Mouse (Mus musculus) hindbrain, postnatal 0 days (tissue): ENCODE measurements at regions not wholly inside any gene's neighbourhood (a gene's known extent, or its start where the extent isn't known, plus 50 kb on each side); places are given as distances from the start of the nearest gene placed in this dataset.

Source experiments
- ATAC-seq: fragments of 200-750 bp; cut with Nextera tagmentation; 2 replicates; pipeline ENCODE4 v1.8.0; 2017; ENCODE audit warnings: mild to moderate bottlenecking, moderate TSS enrichment, moderate library complexity
- DNase-seq: peaks from one replicate; pipeline ENCODE4 v3.0.0-alpha.2; 2015; ENCODE audit warnings: low spot score
- H3K27ac ChIP-seq: fragments of 300-500 bp; sonication (generic); 2 replicates; pipeline ENCODE4 v1.5.1; 2014; ENCODE audit warnings: mild to moderate bottlenecking
- H3K27me3 ChIP-seq: fragments of 300-500 bp; sonication (generic); 2 replicates; pipeline ENCODE4 v1.6.1; 2014; ENCODE audit warnings: low read length, mixed read lengths; ENCODE audit not compliant: insufficient read depth
- H3K36me3 ChIP-seq: fragments of 300-500 bp; sonication (generic); 2 replicates; pipeline ENCODE4 v1.6.1; 2014; ENCODE audit warnings: low read length, mixed read lengths; ENCODE audit not compliant: insufficient read depth
- H3K4me1 ChIP-seq: fragments of 300-500 bp; sonication (generic); 2 replicates; pipeline ENCODE4 v1.6.1; 2014; ENCODE audit warnings: antibody characterized with exemption, low read length, mixed read lengths; ENCODE audit not compliant: insufficient read depth
- H3K4me2 ChIP-seq: fragments of 300-500 bp; sonication (generic); 2 replicates; pipeline ENCODE4 v1.6.1; 2014; ENCODE audit warnings: low read depth, mild to moderate bottlenecking, low read length, moderate library complexity, mixed read lengths
- H3K4me3 ChIP-seq: fragments of 300-500 bp; sonication (generic); 2 replicates; pipeline ENCODE4 v1.5.1; 2014; ENCODE audit warnings: low read length
- H3K9ac ChIP-seq: fragments of 300-500 bp; sonication (generic); replicated peaks from 2 replicates; pipeline ENCODE4 v1.6.1; 2014; ENCODE audit warnings: mild to moderate bottlenecking, low read length, moderate library complexity, mixed read lengths
- H3K9me3 ChIP-seq: fragments of 300-500 bp; sonication (generic); 2 replicates; pipeline ENCODE4 v1.6.1; 2016; ENCODE audit warnings: low read length, mixed read lengths
- CTCF ChIP-seq: IDR thresholded peaks from 2 replicates; pipeline ENCODE4 v1.5.1; 2016; ENCODE audit warnings: antibody characterized with exemption, control low read depth, low read depth
- WGBS: fragments of 180-500 bp; shearing (Covaris S2); extraction: QIAGEN DNeasy Blood & Tissue Kit; methylation state at CpG from one replicate; pipeline ENCODE4 v1.1.7; 2014; 5-methylcytosine and 5-hydroxymethylcytosine counted together

DNA sequence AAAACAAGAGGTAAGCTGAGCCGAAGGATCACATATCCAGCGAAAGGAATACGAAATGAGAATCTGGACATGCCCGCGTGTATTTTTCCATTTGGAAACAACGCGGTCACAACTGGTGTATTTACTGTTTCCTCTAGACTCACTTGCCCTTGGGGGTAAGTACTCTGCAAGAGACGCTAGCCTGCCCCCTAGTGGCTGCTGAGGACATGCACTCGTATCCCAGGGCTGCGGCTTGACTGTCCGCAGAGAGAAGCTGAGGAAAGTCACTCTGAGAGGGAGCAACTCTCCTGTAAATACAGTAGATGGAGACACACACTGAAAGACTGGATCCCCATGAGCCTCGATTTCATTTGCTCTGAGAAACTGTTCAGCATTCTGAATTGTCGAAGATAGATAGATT, 79.7 kb upstream of the Kif2a start:
- no peaks in the 10 kb centered on the region for H3K36me3 ChIP-seq
- peak overlapping the region; percentile 37 for H3K4me2 ChIP-seq
- H3K27ac ChIP-seq: no peak overlapping the region
- peak overlapping the region; percentile 6 for H3K4me3 ChIP-seq
- WGBS: 20% methylated on average over 13 of the region's 13 CpGs
- no peak overlapping the region for H3K9ac ChIP-seq
- H3K4me1 ChIP-seq: no peaks in the 10 kb centered on the region
- no peaks in the 10 kb centered on the region for H3K27me3 ChIP-seq
- H3K9me3 ChIP-seq: no peaks in the 10 kb centered on the region
- TF ChIP-seq CTCF: peak; percentile 88
- peak; percentile 91 for ATAC-seq
- peak; percentile 90 for DNase-seq

- Histone ChIP-seq H3K4me3 (no peak overlapping the region), H3K9me3 (no peaks in the 10 kb centered on the region), H3K4me2 (no peak overlapping the region), H3K36me3 (no peaks in the 10 kb centered on the region), H3K27me3 (no peaks in the 10 kb centered on the region), H3K9ac (no peak overlapping the region), H3K4me1 (no peaks in the 10 kb centered on the region), H3K27ac (no peak overlapping the region)
- DNase-seq (no peak), ATAC-seq (no peak)
- TF ChIP-seq CTCF: no peak
- WGBS: 74% methylated on average over 6 of the region's 6 CpGs
Observed at GRCm38 (mm10) chr13:107100852-107101325, 79.0 kb upstream of the Kif2a start.

DNA sequence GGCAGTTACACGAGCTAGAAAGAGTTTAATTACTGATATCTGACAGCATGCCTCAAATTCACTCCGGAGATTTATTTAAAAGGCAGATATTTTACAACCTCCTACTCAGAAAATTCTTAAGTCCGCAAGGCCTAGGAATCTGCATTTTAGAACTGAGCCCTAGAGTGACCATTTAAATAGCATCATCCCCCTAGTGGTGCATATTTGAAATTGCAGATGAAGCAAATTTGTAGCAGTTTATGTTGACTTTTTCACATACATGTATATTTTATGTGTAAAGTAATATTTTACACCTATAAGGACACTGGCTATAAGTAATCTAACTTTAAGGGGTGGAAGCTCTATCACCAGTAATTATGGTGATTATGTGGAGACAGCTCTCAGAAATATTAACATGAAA, 78.2 kb upstream of the Kif2a start:
- 74% methylated on average over 3 of the region's 3 CpGs for WGBS
- no peak for ATAC-seq
- Histone ChIP-seq H3K36me3 (no peaks in the 10 kb centered on the region), H3K9me3 (no peaks in the 10 kb centered on the region), H3K27me3 (no peaks in the 10 kb centered on the region), H3K9ac (no peak overlapping the region), H3K4me2 (no peak overlapping the region), H3K4me1 (no peaks in the 10 kb centered on the region), H3K27ac (no peak overlapping the region), H3K4me3 (no peak overlapping the region)
- DNase-seq: peak; percentile 48
- TF ChIP-seq CTCF: peak; percentile 66

DNA sequence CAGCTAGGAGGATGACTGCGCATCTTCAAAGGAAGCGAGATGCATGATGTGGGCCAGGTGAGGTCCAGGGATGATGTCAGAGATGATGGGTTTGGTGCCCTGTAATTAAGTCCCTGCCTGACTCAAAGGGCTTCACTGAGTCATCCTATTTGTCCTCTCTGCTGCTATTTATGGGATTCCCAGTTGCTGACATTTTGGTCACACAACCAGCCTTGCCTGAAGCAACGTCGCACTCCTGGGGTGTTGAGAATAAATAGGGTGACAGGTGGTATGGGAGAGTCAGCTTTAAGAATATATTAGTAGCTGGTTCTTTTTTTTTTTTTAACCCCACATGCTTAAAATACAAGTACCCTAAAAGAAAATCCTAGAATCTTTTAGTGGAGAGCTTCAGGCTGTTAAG, 75.1 kb upstream of the Kif2a start:
- H3K4me3 ChIP-seq: no peak overlapping the region
- H3K4me1 ChIP-seq: no peaks in the 10 kb centered on the region
- DNase-seq (no peak), ATAC-seq (no peak)
- no peak overlapping the region for H3K4me2 ChIP-seq
- no peaks in the 10 kb centered on the region for H3K9me3 ChIP-seq
- H3K27ac ChIP-seq: no peak overlapping the region
- H3K36me3 ChIP-seq: no peaks in the 10 kb centered on the region
- no peaks in the 10 kb centered on the region for H3K27me3 ChIP-seq
- 90% methylated on average over 4 of the region's 4 CpGs for whole genome bisulfite sequencing
- no peak for TF ChIP-seq CTCF
- H3K9ac ChIP-seq: no peak overlapping the region

GRCm38 (mm10) chr13:107094976-107095716, 73.2 kb upstream of the Kif2a start:
- no peaks in the 10 kb centered on the region for H3K4me1 ChIP-seq
- no peak overlapping the region for H3K4me3 ChIP-seq
- no peak for ATAC-seq
- no peak overlapping the region for H3K4me2 ChIP-seq
- H3K9ac ChIP-seq: no peak overlapping the region
- WGBS: 75% methylated on average over 11 of the region's 11 CpGs
- DNase-seq: no peak
- H3K27ac ChIP-seq: no peak overlapping the region
- H3K9me3 ChIP-seq: no peaks in the 10 kb centered on the region
- no peak for TF ChIP-seq CTCF
- H3K36me3 ChIP-seq: no peaks in the 10 kb centered on the region
- H3K27me3 ChIP-seq: no peaks in the 10 kb centered on the region

GRCm38 (mm10) chr13:107094487-107094886, 72.6 kb upstream of the Kif2a start:
- Histone ChIP-seq H3K9ac (no peak overlapping the region), H3K4me3 (no peak overlapping the region), H3K4me2 (no peak overlapping the region), H3K27ac (no peak overlapping the region), H3K27me3 (no peaks in the 10 kb centered on the region), H3K9me3 (no peaks in the 10 kb centered on the region), H3K4me1 (no peaks in the 10 kb centered on the region), H3K36me3 (no peaks in the 10 kb centered on the region)
- ATAC-seq (no peak), DNase-seq (no peak)
- TF ChIP-seq CTCF: no peak
- WGBS: 78% methylated on average over 11 of the region's 11 CpGs

DNA sequence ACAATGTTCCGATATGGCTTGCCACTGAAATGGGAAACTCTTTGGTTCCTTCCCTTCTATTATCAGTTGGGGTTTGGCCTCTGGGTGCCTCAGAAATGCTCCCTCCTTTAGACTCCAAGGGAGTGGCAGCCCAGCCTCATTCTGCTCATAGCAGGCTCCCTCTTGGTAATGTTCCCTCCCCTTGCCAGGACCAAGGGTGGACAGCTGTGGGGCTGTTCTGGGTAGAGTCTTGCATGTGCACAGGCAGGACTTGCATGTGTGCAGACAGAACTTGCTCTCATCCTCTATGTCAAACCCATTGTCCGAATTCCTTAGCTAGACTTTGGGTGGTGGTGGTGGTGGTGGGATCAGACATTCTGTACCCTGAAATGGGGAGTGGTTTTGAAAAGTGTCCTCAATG, 71.8 kb upstream of the Kif2a start:
- no peak for ATAC-seq
- 97% methylated on average over 2 of the region's 2 CpGs for WGBS
- H3K4me1 ChIP-seq: no peaks in the 10 kb centered on the region
- no peak overlapping the region for H3K4me3 ChIP-seq
- H3K4me2 ChIP-seq: no peak overlapping the region
- TF ChIP-seq CTCF: no peak
- H3K27ac ChIP-seq: no peak overlapping the region
- H3K9ac ChIP-seq: no peak overlapping the region
- H3K27me3 ChIP-seq: no peaks in the 10 kb centered on the region
- no peaks in the 10 kb centered on the region for H3K9me3 ChIP-seq
- H3K36me3 ChIP-seq: no peaks in the 10 kb centered on the region
- DNase-seq: no peak
